Mouse (Mus musculus): ENCODE measurements around the gene Tpgs1.

Tpgs1 gene

DNA sequence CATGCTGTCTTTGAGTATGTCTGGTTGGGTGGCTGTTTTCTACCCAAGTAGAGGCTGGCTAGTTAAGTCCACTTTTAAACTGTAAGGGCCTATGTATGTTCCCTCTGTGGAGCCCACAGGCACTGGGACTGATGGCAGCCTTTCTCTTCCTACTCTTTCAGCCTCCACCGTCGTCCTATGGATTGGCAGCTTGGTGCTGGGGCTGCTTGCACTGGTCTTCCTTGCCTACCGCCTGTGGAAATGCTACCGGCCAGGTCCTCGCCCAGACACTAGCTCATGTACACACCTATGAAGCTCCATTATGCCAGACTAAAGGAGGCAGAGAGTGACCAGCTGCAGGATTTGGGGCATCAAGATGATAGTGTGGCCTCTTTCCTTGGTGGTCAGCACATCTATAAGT, 1.1 kb upstream of the Tpgs1 start:
- DNase-seq (ENCODE audit: low read depth): no peak

DNA sequence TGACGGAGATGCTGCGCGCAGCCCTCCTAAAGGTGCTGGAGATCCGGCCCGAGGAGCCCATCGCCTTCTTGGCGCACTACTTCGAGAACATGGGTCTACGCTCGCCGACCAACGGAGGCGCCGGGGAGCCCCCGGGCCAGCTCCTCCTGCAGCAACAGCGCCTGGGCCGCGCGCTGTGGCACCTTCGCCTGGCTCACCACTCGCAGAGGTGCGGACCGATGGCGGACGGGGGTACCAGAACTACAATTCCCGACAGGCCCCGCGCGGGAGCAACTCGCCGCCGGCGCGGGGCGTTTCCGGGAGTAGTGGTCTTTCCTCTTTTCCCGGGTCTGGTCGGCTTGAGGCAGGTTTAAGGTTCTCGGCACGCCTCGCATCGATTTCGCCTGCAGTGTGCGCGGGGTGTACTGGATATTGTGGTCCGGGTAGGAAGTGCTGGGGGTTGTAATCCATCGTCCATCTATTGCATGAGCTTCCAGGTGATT, 448 bp downstream of the Tpgs1 start:
- peak; percentile 43 for DNase-seq (ENCODE audit: low read depth)

DNA sequence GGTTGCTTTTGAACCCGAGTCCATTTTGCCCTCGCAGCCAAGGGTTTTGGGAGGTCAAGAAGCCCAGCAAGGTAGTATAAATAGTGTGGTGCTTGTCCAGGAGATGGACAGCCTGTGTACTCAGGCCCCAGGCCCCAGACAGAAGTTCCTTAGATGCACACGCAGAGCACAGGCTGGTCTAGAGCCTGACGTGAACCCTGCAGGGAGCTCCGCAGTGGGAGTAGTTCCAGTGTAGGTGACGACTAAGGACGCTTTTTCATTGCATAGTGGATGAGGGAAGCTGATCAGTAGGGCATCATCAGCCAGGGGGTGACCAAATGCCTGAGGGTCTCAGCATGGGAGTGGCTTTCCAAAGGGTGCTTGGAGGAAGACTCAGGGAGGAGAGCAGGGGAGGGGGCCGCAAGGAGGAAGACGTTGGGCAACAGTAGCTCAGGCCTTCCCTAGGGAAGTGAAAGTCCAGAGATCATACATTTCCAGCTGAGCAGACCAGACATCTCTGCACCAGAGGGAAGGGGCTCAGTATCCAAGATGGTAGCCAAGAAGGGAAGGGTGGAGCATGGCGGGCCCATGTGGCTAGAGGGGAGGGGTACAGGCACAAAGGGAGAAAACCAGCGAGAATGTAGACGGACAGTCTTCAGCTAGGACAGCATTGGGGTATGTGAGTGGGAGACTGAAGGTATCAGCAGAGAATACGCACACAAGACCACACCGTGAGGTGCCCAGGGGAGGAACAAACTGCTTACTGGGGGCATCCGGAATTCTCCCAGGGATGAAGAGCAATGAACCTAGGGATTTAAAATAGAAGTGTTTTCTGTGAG, 1.1 kb downstream of the Tpgs1 start:
- no peak for DNase-seq (ENCODE audit: low read depth)

DNA sequence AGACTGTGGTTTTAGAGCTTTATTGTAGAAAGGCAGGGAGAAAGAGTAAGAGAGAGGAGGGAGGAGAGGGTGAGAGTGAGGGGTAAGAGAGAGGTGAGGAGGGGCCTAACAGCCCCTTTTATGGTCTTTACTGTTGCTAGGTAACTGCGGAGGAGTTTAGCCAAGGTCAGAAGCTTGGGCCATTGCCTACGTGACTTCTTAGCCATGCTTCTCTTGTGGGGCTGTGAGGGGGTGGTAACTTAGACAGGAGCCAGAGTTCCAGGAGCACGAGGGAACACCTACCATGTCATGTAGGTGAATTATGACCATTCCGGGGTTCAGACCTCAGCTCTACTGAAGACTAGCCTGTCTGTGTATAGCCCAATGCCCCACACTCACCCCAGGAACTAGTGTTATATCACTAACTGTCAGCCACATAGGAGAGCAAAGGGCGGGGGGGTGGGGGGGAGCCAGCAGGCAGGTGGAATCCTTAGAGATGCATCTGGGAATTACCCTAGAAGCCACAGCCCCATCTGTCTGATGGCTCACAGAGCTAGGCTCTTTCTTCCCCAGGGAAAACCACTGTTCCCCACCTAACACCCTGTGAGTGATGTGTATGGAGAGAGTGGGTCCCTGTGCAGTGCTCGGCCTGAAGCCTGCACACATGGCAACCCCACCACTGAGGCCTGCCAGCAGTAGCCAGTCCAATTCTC, 2.4 kb downstream of the Tpgs1 start:
- DNase-seq (ENCODE audit: low read depth): no peak

DNA sequence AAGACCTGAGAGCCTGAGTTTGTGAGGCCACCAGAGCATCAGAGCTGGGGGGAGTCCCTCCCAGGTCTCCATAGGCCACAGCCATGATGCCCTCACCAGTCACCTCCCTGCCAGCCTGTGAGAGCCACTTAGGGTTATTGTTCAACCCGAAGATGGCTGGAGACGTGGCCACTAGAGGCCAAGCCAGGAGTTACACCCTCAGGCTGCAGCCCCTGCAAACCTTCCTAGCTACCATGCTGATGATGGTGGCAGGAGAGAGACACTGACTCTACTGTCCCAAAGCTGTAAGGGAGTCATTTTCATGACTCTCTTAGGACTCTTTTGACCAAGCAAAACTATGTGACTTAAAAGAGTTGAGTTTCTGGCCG, 2.9 kb downstream of the Tpgs1 start:
- DNase-seq (ENCODE audit: low read depth): no peak

DNA sequence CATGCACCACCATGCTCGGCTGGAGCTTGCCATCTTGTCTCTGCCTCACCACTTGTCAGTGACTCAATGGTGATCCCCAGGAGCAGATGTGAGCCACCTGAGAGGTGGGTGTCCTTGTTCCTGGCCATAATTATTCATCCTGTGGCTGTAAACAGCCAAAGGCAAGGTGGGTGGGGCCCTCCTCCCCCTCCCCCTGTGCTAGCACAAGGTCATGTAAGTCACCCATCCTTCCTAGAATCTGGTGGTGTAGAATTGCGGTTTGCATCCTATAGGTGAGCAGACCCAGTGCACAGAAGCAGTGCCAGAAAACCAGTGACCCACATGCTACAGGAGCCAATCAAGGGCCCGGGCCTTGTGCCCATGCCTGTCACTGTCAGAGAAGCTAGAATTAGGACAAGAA, 3.9 kb downstream of the Tpgs1 start:
- no peak for DNase-seq (ENCODE audit: low read depth)

DNA sequence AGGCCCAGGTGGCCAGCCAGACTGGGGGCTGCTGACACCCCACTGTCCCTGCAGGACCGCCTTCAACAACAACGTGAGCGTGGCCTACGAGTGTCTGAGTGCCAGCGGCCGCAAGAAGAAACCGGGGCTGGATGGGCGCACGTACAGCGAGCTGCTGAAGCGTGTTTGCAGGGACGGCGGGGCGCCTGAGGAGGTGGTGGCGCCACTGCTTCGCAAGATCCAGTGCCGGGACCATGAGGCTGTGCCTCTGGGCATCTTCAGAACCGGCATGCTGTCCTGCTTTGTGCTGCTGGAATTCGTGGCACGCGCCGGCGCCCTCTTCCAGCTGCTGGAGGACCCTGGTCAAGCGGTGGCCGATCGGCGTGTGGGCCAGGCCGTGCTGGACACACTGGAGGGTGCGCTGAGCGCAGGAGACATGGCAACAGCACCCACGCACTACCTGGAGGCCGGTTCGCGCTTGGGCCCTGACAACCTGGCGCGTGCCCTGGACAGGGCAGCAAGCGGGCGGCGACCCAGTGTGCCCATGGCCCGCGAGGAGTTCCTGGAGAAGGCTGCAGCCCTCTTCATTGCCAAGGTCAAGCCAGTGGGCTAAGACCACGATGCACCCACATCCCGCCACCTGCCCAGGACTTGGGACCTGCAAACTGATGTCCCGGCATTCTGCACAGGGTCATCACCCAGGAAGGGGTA, 6.3 kb downstream of the Tpgs1 start:
- no peak for DNase-seq (ENCODE audit: low read depth)

DNA sequence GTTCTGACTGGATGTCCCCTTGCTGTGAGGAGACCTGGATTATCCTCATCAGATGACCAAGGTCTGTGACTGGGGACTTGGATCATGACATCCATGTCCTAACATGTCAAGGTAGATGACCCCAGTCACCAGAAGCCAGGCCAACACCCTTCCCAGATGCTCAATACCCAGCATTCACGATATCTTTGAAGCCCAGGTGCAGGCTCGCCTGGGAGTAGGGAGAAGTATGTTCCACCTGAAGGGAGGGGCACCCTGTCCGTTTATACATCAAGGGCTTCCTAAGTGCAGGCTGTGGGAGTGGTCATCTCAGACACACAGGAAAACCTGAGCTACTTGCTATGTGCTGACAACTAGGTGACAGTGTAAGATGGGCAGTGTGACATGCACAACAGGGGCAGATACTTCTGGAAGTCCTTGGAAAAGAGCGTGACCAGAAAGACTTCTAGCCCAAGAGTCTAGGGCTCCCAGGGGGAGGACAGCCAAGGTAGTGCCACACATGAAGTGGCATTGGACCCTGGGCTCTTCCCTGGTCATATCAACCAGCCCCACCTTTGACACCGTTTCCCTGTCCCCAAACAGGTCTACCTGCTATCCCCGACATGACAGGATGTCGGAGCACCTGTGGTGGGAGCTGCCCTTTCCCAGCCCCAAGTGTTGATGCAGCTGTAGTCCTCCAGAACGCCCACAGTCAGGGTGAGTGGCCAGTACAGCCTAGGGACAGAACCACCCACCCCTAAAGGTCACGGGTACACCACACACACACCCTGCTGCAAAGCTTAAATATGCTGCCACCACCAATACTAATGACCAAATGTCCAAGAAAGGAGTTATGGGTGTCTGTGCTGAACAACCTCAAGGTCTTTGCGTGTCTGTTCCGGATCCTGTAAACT, 11.7 kb downstream of the Tpgs1 start:
- no peak for DNase-seq (ENCODE audit: low read depth)

DNA sequence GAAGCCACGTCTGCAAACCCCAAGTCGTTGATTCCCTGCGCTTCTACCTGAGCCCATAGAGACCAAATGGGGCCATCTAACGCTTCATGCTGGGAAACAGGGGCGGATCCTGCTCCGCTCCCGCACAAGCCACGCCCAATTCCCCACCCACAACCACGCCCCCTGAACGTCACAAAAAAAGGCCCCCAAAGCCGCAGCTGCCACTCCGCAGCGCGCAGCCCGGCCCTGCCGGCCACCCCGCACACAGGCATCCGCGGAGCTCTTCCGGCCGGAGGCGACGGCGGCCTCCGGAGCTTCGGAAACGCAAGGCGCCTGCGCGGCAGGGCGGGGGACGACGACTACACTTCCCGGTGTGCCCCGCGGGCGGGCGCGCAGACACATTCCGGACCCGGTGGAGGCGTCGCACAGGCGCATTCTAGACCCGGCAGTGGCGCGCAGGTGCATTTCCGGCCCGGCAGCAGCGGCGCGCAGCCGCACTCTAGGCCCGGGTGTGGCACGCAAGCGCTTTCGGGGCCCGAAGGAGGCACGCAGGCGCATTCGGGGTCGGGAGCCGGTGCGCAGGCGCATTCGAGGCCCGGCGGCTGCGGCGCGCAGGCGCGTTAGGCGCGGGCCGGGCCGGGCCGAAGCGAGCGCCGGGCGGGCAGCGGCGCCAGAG, 12.5 kb downstream of the Tpgs1 start, which contains the start of gene Cdc34:
Cdc34 (plus strand) TSS at position 605 of the 655 bp plus-strand sequence.
- DNase-seq (ENCODE audit: low read depth): peak; percentile 93

DNA sequence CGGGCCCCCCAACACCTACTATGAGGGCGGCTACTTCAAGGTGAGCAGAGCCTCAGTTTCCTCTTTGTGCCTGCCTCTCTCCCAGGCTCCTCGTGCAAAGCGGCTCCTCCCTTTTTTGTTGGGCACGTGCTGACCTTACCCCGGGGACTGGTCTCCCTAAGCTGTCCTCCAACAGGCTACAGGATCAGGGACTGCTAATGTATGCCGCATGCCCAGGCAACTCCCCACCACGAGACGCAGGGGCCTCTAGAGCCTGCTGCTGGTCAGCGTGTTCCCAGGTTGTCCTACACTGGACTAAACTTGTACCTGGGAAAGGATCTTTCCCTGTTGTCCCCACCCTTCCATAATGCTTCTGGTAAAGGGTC, 13.4 kb downstream of the Tpgs1 start:
- DNase-seq (ENCODE audit: low read depth): no peak

DNA sequence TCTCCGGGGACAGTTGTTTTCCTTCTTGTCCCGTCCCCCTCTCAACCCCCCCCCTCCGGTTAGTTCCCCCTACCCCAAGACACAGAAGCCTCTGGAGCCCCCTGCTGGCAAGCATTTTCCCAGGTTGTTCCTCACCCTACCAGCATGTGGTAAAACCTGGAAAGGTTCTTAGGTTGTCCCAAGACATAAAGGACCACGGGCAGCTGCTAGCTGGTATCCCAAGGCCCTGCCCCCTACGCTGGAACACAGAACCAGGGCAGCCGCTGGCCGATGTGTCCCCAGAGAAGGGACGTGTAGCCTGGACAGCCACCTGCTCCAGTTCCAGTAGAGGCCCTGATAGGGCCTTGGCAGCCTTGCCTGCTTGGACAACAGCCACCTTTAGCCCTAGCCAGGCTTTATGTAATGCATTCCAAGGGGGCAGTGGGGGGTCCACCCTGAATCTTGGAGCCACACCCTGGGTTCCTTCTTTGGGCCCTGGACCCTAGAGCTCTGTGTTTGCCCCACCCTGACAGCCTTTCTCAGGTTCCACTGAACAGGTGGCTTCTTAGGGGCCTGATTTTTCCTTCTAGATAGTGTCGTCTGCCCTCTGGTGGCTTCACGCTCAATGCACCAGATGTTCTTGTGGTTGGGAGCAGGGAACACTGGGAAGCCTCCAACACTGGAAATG, 13.9 kb downstream of the Tpgs1 start:
- DNase-seq (ENCODE audit: low read depth): peak; percentile 75

DNA sequence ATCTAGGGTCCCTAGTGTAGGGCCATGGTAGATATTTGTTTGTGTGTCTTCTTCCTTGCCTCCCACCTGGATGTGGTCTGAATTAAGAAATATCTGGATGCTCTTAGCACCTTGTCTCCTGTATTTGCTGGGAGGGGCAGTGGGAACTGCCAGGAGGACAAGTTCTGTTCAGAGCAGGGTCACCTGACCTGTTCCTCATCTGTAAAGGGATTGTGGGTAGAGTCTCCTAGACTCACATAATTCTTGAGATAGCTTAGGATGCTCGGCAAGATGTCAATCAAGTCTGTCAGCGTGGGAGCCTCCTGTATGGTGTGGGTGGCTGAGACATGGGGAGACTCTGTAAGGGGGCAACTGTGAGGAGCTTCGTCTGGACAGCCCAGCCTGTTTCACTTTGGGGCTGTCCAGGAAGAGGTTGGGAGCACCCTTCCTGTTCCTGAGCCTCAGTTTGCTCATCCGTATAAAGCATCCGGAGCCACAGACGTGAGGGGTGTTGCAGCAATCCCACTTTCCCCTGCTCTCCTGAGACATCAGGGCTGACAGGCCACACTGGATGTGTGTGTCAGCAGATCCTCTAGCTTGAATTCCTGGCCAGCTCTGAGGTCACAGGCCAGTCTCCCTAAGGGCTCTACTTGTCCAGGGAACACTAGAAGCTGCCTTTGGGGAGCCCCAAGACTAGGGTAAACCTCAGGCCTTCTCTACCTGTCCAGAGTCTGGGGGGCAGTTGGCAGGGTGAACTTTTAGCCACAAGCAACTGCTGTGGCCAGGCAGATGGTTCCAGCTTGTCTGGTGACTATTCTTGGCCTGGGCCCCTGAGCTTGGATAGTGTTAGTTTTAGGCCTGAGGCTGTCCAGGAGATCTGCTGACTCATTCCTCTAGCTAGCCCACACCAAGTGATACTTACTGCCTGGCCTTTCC, 14.8 kb downstream of the Tpgs1 start:
- DNase-seq (ENCODE audit: low read depth): no peak

DNA sequence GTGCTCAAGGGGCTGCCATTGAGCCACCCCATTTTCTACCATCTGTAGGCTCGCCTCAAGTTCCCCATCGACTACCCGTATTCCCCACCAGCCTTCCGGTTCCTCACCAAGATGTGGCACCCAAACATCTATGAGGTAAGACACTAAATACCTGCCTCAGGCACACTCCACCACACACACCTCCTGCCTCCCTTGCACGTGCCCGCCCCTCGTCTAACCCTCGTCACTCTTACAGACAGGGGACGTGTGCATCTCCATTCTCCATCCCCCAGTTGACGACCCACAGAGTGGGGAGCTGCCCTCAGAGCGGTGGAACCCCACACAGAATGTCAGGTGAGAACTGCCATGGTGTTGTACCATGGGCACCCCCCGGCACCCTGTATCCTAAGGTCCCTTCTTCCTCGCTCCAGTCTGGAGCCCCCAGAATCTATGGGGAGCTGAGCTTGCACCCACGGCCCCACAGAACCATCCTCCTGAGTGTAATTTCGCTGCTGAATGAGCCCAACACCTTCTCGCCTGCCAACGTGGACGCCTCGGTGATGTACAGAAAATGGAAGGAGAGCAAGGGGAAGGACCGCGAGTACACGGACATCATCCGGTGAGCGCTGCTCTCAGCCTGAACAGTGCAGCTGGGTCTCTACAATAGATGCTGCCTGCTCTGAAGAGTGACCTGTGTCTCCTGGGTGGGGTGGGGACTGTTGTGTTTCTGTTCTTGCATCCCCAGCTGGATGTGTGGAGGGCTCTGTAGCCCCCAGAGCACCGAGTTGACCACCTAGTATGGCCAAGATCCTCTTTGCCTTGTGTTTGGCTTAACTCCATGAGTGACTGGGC, 15.8 kb downstream of the Tpgs1 start:
- no peak for DNase-seq (ENCODE audit: low read depth)

DNA sequence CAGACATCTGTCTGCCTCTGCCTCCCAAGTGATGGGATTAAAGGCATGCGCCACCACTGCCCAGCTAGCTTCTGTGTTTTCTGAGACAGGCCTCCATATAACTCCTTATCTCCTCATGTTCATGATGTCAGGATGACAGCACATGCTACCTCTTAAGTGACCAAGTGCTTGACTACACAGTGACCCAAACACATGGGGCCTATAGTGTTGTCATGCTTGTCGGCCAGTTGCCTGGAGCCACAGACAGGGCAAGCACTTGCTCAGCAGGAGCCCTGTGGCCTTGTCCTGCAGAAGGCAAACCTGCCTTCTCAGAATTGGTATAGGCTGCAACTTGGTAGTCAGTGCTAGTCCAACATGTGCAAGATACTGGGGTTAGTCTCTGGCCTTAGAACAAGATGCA, 17.1 kb downstream of the Tpgs1 start:
- no peak for DNase-seq (ENCODE audit: low read depth)

DNA sequence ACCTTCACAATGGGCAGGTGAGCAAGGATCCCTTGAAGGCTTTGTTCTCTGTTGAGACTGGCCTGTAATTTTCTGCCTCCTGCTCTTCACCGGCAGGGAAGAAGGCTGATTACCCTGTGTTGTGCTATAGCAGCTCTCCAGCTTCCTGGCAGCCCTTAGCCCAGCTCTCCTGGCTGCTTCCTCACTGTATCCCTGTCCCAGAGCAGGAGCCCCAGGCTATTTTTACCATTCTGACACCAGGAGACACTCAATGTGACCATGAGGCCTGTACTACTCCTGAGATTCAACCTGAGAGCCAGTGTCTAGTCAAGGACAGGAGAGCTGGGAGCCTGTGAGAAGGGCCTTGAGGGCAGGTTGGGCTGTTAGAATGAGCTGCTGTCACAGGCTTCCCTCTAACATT, 17.5 kb downstream of the Tpgs1 start:
- DNase-seq (ENCODE audit: low read depth): no peak

DNA sequence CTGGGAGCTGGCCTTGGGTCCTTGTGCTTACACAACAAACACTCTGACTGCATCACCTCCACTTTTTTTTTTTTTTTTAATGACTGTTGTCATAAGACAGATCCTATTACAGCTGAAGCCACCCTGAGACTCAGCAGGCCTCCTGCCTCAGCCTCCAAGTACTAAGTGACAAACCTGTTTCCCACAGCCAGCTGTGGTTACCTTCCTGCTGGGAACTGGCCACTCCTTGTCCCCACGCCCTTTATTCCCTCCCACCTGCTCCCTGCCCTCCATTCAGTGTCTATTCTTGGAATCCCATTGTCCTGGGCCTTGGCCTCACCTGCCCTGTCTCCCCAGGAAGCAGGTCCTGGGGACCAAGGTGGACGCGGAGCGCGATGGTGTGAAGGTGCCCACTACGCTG, 18.3 kb downstream of the Tpgs1 start:
- no peak for DNase-seq (ENCODE audit: low read depth)

DNA sequence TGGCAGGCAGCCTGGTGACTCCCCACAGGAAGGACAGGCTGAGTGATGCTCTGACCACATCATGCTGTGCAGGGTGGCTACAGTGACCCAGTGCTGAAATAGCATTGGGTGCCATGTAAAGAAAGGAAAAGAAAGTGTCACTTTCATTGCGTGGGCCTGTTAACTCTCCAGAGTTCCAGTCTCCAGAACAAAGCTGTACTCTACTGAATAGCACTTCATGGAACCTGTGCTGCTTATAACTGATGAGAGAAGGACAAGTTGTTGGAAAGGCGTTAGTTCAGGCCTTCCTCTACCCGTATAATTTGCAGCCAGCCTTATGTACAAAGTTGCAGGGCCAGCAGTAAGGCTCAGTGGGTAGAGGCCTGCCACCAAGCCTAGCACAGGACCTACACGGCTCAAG, 19.6 kb downstream of the Tpgs1 start, which contains the start of gene Gzmm:
Gzmm (plus strand) TSS at position 301 of the 400 bp plus-strand sequence.
- no peak for DNase-seq (ENCODE audit: low read depth)

DNA sequence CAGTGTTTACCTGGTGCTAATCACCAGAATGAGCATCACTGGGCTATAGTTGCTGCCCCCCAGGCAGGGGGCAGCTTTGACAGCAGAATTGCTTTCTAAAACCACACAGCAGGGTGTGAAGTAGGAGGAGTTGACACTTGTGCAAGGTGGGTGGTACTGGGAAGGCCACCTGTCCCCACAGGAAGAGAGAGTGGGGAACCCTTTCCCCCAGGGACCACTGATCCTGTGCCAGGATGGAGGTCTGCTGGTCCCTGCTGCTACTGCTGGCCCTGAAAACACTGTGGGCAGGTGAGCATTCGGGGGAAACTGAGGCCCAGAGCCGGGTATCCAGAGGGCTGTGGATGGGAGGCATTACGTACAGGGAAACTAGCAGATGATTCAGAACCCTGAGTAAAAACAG, 20.0 kb downstream of the Tpgs1 start:
- no peak for DNase-seq (ENCODE audit: low read depth)

Data from c-Kit-positive CD71-negative TER-119-negative erythroid progenitor cells, embryonic 14.5 days (primary cell).